Mouse (Mus musculus): Measurements from ENCODE around the gene Fhad1. TPM values are rescaled to one million over a fixed set of nuclear protein-coding genes. Genes with fewer than 3 reads are reported as not detected.
"Not testable (repeated sequence)": the region's sequence is repeated elsewhere in the genome, so short reads cannot be mapped to it uniquely, and the experiment has no call there.

The Fhad1 gene
- polyA plus RNA-seq, 2 experiments from 2014 or later = 0.85 TPM; not detected in 1

DNA sequence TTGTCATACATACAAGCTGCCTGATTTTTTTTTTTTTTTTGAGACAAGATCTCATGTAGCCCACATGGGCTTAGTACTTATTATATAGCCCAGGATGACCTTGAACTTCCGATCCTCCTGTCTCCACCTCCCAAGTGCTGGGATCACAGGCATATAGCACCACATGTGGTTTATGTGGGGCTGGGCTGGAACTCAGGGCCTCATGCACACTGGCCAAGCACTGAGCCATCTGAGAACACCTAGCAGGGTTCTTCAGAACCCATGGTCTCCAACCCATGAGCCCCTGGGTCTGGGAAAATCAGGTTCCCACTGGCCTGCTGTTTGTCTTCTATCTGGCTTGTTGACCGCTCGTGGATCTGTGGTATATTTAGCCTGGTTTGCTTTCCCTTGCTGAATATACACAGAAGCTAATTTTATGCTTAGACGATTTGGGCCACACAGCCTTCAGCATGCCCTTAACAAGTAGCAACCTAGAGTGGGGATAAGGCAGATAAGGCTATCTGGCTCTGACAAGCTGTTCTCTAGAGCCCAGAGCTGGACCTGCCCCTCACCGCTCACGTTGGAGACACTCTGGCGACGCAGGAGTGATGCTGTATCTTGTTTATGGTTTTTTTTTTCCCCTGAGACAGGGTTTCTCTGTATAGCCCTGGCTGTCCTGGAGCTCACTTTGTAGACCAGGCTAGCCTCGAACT, 24.9 kb upstream of the Fhad1 start:
- ATAC-seq = no peak

DNA sequence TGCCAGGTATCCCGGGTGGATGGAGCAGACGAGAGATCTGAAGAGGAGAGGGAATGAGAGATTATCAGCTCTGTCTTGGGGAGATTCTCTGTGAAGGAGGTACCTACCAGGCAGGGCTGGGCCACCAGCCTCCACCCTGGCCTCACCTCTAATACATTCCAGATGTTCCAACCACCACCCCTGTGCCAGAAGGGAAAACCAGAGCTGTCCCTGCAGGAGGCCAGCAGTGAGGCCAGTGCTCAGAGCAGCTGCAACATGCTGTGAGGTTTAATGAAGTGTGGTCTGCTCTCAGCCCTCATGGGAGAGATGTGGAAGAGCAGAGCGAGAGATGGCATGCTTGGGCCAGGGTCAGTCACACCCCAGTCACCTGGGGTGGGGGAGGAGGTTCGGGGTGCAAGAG, 23.0 kb upstream of the Fhad1 start:
- no peak for ATAC-seq

DNA sequence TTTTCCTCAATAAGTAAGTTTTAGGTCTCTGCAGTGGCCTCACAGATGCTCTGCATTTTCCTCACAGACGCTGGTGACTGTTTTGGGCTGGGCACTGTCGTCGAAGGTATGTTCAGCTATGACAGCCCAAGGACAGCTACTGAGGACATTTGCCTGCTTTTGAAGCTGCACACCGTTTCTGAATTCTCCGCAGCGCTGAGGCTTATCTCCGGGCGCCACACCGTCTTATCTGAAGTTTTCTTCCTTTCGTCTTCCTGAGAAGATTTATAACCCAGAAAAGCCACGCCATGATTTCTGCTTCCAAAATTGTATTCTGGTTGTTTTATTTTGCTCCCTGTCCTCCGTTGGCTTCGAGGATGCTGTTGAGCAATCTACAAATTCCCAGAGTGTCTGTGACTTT, 13.7 kb upstream of the Fhad1 start:
- ATAC-seq = no peak

DNA sequence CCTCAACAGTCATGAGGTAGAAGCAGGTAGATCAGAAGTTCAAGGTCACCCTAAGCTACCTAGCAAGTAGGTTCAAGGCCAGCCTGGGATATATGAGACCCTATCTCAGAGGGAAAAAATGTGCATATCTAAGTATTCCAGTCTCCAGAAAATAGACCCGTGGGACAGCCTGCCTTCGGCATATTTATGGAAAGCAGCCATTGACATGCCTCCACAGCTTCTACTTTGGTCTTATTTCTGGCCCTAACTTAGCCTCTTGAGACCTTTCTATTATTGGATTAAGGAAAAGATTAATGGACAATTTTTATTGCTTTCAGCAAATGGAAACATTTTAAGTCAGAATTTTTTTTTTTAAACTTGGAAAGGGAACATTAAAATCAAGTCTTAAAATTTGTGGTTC, 12.1 kb upstream of the Fhad1 start:
- ATAC-seq = no peak

DNA sequence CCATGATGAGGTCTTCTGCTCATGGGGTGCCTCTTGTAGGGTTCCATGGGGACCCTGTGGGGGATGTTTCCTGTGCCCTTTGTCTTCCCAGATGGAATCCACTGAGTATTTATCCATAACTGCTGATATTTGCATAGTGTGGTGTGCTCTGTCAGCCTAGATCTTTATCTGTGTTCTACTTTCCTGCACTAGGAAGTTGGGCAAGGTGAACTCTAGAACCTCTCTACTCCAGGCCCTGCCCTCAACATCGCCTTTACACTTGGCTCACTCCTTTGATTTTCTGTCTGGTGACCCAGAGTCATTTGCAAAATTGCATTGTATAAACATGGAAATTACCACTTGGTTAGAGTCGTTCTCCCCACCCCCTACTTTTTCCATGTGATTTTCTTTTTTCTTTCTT, 9.7 kb upstream of the Fhad1 start:
- ATAC-seq = no peak

DNA sequence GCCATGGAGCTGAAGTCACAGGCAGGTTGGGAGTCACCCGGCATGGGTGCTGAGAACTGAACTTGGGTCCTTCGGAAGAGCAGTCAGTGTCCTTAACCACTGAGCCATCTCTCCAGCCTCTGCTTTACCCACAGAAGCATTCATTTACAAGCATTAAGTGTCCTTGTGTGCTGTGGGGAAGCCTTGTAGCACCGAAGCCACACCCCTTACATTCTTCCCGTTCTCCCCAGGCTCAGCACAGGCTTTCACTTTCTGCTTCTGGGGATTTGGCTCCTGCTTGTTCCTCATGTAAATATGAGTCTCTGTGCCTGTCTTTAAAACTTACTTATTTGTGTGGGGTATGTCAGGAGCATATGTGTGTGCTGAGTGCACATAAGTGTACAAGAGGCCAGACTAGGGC, 8.3 kb upstream of the Fhad1 start:
- ATAC-seq = no peak

DNA sequence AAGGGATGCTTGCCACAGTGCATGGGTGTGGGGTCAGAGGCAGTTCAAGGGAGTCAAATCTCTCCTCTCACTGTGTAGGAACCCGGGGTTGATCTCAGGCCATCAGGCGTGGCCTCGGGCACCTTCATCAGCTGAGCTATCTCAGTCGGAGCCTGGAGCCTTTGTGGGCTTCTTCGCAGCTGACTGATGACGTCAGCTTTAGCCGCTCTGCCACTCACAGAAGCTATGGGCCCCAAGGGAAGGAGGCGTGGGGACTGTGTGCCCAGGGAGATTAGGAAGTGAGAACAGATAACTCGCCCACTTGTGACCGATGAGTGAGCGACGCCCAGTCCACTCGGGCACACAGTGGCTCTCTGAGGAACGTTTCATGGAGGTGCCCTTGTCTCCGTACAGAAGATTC, 2.8 kb upstream of the Fhad1 start:
- no peak for ATAC-seq

DNA sequence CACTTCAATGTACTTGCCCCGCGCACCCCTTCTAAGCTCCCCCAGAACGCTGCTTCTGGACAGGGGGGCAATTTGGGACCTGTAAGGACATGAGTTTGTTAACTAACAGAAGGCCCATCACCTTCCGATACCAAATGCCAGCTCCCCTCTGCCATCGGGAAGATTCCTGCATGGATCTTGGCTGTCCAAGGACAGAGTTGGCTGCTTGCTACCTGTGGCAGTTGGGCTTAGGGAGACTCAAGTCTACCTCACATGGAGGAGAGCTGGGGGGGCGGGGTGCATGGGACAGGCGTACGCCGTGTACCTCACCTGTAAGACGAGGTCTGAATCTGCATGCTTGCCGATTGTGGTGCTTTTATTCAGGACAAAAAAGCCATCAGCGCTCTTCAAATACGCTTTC, 3.6 kb downstream of the Fhad1 start:
- ATAC-seq = no peak

DNA sequence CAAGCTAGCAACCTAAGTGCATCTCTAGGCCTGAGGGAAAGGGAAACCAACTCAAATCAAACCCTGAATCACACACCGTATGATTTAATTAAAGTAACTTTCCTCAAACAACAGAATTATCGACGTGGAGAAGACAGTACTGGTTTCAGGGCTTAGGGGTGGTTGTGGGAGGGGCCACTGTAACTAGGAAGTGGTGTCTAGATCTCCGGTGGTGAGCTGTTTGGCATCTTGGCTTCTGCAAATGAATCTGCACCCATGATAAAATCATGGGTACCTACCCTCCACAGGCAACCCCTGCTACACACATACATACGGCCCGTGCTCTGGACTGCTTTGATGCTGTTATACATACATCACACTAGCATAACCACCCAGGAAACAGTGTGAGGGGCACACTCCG, 4.4 kb downstream of the Fhad1 start:
- ATAC-seq = no peak

DNA sequence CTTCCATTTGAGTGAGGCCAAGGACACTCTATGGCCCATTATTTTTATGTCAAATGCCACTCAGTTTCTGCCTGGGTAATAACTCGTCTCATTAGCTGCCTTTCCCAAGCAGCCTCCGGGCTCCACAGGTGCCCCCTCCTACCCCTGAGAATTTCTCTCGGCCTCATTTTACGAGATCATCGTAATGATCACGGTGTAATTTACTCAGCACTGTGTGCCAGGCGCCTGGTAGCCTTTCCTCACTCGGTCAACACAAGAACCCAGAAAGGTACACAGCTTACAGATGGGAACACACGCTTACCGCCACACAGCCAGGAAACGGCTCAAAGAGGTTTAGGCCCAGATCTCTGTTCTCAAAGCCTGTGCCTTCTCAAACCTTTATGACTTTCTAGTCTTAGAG, 6.7 kb downstream of the Fhad1 start:
- ATAC-seq = no peak

DNA sequence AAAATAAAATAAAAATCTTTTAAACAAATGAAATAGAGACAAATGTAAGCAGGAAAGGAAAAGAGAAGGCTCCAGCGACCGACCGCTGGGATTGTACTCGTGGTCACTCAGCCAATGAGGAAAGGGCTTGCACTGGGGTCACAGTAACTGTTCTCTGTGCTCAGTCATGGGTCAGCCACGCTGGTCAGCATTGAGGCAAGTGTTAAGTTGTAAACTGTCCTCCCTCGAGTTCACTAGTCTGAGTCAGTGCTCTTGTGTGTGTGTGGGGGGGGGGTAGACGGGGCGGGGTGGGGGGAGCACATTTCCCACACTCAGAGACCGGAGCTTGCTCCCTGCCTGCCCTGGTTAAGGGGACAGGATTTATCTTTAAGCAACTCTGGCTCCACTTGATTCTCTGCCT, 14.3 kb downstream of the Fhad1 start:
- ATAC-seq = no peak

DNA sequence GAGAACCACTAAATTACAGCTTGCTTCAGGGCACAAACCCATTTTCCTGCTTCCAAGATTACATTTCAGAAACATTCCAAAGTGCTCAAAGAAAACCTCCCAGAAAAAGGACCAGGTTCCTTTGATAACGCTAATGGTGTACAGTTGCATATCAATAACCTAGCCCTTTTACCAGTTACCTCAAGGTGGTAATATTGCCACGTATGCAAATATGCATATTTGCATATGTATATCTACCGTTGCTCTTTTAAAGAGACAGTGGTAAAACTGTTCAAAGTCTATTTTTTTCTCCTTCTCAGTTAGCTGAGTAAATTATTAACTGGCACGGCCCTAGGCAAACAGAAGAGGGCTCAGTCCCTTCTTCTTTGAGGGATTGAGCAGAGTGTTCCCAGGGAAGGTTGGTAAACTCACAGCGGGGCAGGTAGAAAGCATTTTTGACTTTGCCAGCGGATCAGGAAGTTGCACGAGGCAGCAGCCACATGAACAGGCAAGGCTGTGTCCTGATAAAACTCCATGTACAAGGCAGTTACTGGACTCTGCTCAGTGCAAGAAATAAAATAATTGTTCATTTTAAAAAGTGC, 15.3 kb downstream of the Fhad1 start:
- ATAC-seq = no peak

DNA sequence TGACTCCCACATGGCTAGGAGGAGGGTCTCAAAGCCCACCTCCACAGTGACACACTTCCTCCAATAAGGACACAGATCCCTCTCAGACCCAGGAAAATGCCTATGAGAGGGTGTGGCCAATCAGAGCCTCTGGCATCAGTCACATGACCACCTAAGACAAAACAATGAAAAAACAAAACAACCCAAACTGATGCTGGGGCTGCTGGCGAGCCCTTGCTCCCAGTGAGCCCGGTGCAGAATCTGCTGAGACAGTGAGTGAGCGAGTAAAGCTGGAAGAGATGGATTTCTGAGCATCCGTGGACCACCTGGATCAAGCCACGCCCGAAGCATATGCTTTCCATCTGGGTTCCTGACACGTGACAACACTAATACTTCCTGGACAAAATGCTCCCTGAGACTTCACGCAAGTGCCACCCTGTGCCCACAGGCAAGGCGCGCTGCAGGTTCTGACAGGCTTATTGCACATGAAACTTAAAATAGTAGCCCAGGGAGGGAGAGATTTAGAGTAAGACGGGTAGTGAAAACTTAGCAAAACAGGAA, 16.5 kb downstream of the Fhad1 start:
- ATAC-seq = peak; percentile 88

DNA sequence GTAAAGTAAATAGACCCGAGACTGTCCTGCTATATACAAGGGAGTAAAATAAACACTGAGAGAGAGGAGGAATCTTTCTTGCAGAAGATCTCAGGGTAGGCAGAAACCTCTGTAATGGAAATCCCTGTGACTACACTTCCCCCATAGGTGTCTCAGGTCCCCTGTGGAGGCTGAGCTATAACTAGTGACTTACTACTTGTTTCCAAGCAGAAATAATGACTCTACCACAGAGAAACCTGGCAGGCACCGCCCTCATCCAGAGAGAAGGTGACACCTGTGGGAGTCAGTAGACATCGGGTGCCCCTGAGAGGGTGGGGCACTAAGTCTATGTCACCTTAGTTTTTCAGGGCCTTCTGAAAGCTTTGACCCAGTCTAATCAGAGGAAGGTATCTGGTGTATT, 18.0 kb downstream of the Fhad1 start:
- ATAC-seq = no peak

DNA sequence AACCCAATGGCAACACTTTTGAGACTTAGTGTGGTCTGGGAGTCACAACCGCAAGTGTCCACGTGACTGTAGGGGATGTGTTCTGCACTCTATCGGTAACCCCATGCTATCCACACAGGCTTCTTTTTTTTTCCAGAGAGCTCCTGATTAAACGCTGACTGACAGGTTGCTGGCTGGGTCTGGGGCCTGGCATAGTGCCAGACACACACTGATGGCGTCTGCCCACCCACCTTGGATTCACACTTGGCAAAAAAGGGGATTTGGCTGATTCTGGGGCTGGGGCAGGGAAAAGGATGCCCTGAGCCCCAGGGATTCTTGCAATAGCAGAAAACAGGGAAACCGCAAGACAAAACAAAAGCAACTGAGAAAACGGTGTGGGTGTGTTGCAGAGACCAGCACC, 18.8 kb downstream of the Fhad1 start:
- ATAC-seq = no peak

DNA sequence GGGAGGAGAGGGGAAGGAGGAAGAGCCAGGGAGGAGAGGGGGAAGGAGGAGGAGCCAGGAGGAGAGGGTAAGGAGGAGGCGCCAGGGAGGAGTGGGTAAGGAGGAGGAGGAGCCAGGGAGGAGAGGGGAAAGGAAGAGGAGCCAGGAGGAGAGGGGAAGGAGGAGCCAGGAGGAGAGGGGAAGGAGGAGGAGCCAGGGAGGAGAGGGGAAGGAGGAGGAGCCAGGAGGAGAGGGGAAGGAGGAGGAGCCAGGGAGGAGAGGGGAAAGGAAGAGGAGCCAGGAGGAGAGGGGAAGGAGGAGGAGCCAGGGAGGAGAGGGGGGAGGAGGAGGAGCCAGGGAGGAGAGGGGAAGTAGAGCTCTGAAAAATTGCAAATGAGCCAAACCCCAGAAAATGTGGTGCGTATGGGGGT, 20.8 kb downstream of the Fhad1 start:
- not testable (repeated sequence) for ATAC-seq

DNA sequence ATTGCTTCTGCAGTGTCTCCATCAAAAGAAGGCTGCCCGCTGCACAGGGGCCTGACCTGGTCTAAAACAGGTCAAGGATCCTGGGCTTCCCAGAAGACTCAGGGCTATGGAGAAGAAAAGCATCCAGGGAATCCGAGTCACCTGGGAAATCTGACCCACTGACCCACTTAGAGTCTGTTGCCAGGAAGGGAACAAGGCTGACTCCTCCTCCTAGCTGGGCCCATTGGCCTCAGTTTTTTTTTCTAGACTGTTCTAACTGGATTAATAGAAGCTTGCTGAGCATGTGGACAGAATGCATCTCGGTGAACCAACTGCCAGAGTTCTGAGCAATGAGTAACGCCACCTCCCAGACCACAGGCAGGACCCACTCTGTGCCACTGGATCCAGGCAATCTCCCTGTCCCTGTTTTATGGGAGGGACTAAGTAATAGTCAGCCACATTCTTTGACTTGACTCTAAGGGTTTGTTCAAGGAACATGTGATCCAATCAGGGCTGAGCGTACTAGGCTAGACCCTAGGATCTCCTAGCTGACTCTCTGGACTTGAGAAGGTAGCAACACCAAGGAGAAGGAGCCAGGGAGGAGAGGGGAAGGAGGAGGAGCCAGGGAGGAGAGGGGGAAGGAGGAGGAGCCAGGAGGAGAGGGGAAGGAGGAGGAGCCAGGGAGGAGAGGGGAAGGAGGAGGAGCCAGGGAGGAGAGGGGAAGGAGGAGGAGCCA, 21.4 kb downstream of the Fhad1 start:
- no peak for ATAC-seq

DNA sequence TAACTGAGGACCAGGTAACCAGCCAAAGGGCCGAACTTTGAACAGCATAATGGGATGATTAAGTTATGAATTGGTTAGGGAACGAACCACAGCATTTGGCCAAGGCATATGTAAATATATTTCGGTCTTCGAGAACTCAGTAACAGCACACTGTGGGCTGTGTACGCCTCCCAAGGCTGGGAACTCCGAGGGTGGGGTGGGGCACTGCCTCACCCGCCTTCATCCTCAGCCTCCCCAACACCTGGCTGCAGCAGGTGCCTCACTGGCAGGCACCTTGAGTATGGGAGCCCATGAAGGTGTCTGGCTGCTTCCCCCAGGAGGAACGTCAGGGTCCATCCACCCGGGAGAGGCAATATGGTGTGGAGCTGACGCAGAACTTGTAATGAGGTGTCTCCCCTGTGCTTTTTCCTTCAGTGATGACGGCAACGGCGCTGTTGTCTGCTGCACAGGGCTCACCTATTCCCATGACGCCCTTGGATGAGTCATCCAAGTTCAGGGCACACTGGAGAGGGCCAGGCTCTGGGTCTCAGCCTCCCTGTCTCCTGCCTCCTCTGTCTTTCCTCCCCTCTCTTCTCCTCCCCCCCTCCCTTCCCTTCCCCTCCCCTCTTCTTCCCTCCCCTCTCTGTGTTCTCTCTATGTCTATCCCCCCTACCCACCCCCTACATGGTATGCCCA, 22.2 kb downstream of the Fhad1 start:
- no peak for ATAC-seq

DNA sequence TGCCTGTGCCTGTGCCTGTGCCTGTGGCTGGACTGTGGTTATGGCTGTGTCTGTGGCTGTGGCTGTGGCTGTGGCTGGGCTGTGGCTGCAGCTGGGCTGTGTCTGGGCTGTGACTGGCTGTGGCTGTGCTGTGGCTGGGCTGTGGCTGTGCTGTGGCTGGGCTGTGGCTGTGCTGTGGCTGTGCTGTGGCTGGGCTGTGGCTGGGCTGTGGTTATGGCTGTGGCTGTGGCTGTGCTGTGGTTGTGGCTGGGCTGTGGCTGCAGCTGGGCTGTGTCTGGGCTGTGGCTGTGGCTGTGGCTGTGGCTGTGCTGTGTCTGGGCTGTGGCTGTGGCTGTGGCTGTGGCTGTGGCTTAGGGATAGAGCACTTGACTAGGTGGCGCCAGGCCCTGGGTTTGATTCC, 26.7 kb downstream of the Fhad1 start:
- no peak for ATAC-seq

DNA sequence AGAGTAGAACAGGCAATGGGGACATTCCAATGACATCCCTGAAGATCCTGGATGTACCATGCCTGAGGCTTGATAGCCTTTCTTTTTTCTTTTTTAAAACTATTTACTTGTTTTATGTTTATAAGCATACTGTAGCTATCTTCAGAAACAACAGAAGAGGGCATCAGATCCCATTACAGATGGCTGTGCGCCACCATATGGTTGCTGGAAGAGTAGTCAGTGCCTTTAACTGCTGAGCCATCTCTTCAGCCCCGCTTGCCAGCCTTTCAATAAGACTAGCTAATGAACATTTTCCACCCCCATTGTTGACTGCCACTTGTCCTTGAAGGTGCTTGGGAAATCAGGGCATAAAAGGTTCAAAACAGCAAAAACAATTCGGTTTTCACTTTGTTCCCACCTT, 31.2 kb downstream of the Fhad1 start:
- no peak for ATAC-seq

DNA sequence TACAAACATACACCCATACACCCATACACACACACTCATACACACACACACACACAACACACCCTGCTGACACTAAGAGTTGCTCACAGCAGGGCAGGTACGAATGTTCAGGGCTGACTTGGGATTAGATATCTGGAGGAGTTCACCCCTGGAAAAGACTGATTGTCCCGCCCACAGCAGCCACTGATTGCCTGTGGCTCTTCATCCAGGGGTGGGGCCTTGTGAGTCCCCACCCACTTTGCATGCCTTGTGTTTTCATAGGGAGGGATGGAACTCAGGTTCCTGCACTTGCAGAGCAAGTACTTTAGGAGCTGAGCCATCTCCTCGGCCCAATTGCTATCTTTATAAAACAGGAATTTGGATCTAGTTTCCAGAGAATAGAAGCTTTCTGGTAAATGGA, 33.4 kb downstream of the Fhad1 start:
- ATAC-seq = no peak

DNA sequence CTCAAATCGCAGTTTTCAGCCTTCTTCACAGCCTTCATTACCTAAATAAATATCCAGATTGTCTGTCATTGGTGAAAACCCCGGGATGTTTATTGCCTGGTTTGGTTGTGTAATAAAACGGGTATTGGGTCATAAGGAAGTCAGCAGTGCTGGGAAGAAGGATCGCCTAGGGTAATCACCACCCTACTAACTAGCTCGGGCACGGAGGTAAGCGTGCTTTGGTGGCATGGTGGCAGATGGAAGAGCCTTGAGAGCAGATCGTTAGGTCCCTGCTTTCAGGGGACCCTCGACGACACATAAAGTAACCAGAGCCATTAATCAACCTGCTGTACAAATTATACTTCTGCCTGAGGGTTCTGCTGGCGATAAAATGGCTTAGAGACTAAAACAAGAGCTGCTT, 36.3 kb downstream of the Fhad1 start:
- ATAC-seq = no peak

DNA sequence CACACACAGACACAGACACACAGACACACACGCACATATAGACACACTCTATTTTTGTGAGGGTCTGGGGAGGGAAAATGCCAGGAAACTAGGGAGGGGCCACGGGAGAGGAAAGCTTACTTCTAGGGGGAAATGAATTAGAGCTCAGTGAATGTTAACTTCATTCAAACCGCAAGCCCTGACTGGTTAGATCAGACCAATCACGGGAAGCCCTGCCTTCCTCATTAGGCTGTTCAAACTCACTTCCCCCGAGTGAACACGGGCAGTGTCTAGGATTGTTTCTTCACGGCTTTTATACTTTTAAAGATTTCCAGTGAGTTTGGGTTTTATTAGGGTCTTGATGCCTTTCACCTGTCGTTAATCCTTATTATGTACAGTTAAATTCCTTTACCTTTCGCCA, 37.5 kb downstream of the Fhad1 start:
- ATAC-seq = no peak

DNA sequence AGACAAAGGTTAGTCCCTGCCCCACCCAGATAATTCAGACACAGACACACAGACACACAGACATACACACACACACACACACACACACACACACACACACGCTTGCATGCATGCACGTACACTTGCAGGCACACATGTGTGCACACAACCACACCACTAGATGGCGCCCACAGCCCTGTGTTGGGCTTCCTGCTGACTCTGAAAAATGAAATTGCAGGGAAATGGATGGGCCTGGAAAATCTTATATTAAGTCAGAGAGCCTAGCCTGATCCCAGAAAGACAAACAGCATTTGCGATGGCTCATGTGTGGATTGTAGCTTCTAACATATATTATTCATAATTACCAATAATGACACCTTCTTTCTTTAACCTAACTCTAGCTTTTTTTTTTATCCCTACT, 38.7 kb downstream of the Fhad1 start:
- no peak for ATAC-seq
